Mouse (Mus musculus) gastrocnemius, postnatal 4 days (tissue): Measurements from ENCODE around the gene Rab42. TPM values are rescaled to one million over a fixed set of nuclear protein-coding genes. Genes with fewer than 3 reads are reported as not detected.
"Not testable (repeated sequence)": the region's sequence is repeated elsewhere in the genome, so short reads cannot be mapped to it uniquely, and the experiment has no call there.

Experiments used
- DNase-seq, 2 experiments: peaks; one replicate each; pipeline ENCODE4 v3.0.0; 2021 to 2022; ENCODE audit warnings: low spot score in 2 of 2, mixed read lengths in 2 of 2
- total RNA-seq, 2 experiments: library from RNA; stranded (reverse); gene quantifications; 2 replicates each; pipeline ENCODE4 v1.2.3; 2021

Rab42 gene
- total RNA-seq, 2 experiments from 2014 or later: 1.0 to 1.3 TPM

DNA sequence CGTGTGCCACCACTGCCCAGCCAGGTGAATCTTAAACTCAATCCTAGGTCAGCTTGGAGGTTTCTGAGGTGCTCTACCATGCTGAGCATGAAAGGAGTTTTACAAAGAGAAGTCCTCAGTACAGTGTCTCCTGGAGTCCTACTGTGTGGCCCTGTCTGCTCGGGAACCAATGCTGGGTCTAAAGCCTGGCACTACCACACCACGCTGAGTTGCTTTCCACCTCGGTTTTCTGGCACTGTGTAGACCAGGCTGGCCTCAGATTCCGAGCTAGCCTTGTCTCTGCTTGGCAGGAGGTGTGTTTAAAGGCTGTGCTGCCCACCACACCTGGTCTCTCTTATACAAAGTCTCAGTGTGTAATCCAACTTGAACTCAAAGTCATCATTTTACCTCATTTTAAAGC, 9.4 kb upstream of the Rab42 start:
- no peak for DNase-seq

DNA sequence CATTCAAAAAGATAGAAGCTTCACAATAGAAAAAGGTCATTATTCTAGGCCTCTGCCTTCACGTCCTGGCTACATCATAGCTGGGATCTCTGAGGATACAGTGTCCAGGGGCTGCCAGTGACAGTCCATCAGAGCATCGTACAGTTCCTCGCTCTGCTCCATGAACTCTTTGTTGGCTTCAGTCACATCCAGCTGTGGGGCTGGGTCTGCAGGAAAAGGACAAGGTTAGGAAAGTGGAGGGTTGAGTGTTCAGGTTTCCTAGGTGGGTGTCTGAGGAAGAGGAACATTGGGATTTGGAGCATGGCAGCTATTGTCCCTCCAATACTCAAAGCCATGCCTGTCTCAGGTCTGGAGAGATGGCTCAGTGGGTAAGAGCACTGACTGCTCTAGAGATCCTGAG, 8.6 kb upstream of the Rab42 start:
- DNase-seq: no peak

DNA sequence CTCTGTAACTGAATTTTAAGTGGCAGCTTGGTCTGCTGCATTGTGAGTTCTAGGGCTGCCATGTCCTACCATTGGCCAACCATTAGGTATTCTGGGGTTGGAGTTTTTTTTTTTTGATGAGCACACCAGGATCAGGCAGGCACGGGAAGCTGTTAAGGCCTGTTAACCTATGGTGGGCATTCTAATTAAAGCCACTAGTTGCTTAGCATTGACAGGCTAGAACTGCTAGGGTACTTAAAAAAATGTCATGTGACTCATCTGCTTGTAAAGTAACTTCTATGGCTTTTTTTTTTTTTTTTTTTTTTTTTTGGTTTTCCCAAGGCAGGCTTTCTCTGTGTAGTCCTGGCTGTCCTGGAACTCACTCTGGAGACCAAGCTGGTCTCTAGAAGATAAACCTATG, 8.0 kb upstream of the Rab42 start:
- no peak for DNase-seq

DNA sequence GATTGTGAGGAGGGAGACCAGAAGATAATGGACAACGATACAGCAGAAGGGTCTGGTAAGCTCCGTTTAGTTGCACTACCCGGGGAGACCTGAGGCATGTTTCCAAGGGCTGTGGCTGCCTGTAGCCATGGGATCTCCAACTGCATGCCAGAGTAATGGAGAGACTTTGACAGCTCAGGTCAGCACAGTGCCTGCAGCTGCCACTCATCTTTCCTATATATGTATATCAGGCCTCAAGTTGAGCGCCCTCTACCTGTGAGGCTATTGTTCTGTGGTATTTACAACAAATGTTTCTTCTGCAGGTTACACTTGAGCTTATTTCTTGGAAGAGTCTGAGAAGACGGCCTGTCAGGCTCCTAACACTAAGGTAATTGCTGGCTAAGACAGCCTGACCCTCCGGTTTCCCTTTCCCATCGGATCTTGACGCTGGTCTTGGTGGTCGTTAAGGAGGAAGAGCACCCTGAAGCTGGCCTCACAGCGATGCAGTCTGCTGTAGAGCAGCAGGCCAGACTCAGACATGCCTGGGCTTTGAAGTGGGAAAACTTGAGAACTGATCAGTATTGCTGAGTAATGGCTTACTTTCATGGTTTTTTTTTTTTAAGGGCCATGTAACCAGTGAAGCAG, 6.8 kb upstream of the Rab42 start:
- DNase-seq: no peak

DNA sequence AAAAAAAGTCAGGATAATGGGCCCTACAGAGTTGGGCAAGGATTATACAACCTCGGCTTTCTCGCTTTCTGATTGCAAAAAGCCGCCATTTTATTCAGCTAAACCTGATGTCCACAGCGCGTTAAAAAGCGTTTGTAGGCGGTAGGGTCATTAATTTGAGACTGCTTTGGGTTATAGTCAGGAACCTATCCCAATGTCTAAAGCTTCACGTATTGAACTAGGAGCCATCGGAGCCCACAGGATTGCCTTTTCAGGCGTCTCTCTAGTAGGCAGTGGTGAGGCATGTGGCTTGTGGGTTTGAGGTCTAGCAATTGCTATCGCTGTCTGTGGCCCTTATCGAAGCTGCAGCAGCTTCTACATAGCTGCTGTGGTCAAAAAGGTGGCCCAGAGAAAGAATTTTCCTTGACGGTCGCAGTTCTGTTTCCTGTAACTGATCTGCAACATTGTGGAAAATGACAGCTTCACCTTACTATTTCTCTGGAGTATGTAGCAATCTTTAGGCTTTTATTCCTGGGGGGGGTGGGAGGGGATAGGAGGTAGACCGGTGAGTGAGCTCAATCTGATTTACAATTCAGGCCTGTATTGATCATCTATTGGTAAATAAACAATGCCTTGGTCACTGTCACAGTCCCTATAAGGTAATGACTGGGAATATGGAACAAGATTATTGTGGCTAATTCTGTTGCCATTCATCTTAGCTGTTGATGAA, 6.1 kb upstream of the Rab42 start:
- DNase-seq: no peak

DNA sequence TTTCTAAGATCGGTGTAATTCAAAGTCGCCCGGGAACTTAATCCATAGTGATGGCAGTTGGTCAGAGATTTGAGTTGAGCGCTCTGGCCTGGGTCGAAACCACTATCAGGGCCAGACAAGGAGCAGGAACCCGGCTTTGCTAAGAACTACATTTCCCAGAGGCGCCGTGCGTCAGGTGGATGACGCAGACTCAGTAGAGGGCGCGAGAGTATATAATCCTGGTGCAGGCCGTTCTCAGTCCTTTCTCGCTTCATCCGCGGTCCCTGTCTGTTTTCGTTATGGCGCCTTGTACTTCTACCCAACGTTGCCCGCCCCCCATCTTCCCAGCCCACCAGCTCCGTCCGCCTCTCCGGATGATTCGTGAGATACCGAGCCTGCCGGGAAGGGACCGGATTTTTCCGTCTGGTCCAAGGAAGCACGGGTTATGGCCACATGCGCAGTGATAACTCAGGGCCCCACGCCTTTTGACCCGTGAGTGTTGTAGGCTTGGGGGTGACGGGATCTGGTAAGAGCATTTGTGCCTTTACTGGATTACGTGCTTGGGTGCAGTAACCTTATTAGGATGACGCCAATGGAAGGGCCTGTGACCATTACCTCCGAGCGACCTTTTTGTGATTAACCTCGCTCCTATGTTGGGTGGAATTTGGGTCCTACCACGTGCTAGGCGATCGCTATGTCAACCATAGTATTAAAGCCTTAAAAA, 5.4 kb upstream of the Rab42 start:
- peak; percentile 67 to 85 for DNase-seq

DNA sequence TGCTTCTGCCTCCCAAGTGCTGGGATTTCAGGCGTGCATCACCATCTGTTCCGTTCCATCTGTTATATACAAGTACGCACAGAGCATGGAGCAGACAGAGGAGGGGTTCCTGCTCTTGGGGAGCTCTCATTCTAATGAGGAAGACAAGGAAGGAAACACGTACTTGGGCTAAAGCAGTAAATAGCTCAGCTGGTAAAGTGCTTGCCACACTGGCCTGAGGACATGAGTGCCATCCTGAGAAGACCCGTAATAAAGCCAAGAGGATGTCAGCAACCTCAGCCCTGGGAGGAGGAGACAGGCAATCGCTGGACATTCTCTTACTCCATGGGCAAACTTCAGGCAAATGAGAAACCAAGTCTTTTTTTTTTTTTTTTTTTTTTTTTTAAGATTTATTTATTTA, 2.8 kb upstream of the Rab42 start:
- DNase-seq: no peak

DNA sequence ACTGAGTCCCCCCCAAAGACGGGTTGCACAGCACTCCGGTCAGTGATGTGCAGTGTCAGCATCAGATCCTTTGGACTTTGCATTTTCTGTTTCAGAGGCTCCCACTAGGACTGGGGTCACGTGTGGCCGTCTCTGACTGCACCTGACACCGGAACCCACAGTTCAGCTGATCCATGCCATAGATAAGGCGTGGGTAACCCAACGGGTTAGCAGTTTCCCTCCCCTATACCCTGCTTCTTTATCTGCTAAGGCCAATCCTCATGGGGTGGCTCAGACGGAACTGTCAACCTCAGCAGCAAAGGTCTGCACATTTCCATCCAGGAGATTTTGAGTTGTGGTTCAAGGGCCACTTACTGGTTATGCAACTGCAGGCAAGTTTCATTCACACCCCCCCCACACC, 2.1 kb upstream of the Rab42 start:
- DNase-seq: no peak

DNA sequence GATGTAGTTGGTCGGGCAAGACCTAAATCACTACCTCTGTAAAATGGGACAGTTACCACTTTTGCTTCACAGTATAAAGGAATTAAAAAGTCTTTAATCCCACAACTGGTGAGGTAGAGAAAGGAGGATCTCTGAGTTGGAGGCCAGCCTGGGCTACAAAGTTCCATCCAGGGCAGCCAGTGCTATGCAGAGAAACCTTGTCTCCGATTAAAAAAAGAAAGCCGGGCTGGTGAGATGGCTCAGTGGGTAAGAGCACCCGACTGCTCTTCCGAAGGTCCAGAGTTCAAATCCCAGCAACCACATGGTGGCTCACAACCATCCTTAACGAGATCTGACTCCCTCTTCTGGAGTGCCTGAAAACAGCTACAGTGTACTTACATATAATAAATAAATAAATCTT, 299 bp upstream of the Rab42 start:
- DNase-seq: not testable (repeated sequence)

DNA sequence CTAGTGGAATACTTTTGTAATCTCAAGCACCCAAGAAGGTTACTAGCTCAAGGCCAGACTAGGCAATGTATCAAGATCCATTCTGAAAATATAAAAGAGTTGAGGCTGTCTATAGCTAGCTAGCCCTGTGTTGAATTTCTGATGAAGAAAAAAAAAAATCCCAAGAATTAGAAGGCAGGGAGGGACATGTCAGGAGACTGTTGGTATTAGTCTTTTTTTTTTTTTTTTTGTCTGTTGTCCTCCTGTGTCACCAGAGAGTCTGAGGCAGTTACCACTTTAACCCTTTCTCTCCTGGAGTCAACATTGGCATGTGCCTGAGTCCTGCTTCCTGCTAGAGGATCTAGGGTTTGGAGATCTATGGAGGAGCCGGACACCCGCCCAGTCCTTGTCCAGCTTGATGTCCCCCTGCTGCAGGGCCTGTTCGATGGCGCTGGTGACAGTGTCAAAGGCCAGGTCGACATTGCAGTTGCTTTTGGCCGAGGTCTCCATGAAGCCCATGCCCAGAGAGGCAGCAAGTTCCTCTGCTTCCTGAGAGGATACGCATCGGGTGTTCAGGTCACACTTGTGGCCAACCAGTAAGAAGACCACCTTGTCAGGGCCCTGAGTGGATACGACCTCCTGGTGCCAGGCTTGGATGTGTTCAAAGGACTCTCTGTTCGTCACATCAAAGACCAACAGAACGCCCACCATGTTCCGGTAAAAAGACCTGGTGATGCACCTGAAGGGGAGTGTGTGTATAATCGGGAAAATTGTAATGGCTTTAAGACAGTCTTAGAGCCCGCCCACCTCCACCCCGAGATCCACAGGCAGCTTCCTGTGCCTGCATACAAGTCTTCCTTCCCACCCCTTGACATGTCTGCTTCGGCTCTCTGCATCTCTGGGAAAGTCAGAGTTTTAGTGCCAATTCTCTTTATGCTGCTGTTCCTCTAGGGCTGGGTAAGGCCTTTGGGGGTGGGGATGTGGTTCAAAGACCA, 933 bp downstream of the Rab42 start:
- no peak for DNase-seq

DNA sequence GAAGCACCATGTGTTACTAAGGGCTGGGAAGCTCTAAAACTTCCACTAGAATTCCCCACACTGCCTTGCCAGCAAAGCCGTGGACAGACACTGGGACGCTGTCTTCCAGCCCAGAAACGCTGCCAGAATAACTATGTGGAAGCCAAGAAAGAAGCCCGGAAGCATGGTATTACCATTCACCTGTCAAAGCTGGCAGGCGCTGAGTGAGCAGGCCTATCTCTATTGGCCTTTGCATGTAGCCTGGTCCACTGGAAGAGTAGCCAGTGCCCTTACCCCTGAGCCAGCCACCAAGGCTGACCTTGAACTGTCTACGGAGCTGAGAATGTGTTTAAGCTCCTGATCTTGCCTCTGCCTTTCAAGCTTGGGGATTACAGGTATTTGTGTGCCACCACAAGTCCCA, 1.7 kb downstream of the Rab42 start:
- DNase-seq: peak in 1 of 2 experiments; percentile 28

DNA sequence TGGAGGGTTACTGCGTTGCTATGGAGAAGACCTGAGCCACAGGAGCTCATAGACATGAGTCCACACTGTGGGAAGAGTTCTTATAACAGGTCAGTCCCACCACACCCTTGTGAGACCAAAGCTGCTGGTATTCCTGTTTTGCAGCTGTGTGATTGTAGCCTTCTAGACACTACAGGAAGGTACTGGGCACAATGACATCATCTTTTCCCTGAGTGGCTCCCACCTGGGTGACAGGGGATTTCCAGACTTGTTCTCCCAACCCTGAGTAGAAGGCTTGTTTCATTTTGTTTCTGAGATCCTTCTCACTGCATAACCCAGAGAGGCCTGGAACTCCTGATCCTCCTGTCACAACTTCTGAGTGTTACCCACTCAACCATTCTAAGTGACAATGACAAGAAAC, 3.3 kb downstream of the Rab42 start:
- no peak for DNase-seq

DNA sequence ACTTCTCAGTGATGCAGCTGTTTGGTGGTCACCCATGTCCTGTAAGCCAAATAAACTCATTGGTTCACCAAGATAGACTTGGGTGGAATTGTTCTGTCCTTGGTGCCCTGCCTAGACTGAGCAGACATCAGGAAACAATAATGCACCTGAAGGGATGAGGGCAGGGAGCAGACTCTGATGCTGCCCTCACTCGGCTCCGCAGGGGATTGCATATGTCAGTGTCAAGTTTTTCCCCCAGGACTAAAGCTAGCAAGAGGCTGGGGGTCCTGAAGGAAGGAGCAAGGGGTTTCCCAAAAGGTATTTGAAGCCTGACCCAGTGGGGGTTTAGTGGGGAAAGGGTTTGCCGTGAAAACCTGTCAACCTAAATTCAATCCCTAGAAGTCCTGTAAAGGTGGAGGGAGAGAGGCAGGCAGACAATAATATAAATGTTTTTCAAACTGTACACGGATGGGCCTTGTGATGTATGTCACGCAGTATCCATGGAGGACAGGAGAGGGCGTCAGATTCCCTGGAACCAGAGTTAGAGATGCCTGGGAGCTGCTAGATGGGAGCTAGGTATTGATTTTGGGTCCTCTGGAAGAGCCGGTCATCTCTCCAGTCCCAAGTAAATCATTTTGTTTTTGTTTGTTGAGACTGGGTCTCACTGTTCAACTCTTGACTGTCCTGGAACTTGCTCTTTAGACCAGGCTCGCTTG, 7.3 kb downstream of the Rab42 start:
- DNase-seq: no peak

DNA sequence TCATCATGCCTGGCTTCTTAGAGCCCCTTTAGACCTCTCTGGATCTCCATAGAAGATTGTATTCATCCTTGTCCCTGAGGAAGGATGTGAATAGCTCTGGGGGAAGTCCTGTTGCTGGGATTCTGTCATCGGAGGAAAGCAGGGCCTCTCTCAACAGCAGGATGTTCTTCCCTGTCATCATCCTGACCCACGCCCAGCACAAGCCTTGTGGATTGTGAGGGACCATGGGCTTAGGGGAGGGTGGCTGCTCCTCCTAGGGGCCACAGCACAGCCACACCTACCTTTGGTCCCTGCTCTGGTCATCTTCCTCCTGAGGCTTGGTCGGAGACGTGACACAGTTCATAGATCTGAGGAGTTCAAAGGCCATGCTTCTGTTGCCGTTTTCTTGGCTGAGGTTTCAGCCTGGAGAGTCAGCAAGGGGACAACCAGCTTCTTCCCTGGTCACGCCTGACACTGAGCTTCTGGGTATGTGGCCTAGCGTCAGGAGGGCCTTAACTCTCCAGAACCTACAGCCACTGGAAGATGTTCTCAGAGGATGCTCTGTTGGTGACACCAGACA, 9.4 kb downstream of the Rab42 start:
- no peak for DNase-seq

DNA sequence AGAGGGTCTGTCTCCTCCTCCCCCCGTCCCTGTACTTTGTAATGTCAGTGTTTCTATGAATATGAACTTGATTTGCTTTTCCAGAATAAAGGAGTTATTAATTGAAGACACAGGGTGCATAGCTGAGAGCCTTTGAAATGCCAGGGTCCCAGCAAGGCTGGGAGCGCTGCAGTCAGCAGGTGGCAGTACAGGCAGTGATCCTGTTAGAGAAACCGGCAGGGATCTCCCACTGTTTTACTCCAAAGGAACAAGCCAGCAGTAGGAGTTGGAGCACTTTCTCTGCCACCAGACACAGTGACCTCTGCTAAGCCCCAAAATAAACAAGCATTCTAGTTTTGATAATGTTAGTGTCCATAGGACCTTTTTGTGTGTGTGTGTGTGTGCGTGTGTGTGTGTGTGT, 10.2 kb downstream of the Rab42 start:
- peak in 1 of 2 experiments; percentile 61 for DNase-seq

DNA sequence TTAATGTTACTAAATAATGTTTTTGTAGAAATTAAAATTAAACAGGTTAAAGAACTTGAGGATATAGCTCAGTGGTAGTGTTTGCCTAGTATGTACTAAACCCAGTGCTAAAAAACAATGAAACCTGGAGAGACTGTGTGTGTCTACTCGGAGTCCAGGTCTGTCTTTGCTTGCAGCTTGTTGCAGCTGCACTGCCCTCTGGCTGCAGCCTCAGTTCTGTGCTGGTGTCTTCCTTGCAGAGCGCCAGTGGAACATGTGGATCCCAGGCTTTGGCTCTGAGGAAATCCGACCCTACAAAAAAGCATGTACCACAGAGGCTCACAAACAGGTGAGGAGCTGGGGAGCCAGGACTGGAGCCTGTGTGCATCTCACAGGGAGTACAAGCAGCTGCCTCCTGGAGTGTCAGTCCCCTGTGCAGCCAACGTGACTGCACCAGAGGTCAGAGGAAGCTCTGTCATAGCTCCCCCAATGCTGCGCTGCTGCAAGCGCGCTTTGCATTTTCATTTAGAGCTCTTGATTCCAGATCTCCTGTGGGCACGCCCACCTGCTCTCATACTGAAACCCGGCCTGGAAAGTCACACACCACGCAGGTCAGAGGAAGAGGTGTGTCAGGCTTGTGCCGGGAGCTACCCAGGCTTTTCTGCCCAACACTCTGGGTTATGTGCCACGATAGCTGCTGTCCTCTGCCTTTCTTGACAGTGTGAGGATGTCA, 11.4 kb downstream of the Rab42 start:
- no peak for DNase-seq

DNA sequence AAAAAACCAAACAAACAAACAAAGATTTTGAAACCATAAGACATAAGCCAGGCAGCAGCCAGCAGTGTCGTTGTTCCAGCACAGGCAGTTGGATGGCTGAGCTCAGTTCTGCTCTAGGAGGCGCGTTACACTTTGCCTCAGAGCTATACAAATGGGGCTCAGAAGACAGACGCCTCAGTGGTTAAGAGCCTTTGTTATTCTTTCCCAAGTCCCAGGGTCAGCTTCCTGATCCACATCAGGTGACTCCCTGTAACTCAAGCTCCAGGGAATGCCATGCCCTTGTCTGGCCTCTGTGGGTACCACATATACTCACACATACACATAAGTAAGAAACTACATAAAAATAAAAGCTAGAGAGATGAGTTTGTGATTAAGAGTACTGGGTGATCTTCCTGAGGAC, 12.1 kb downstream of the Rab42 start:
- no peak for DNase-seq

DNA sequence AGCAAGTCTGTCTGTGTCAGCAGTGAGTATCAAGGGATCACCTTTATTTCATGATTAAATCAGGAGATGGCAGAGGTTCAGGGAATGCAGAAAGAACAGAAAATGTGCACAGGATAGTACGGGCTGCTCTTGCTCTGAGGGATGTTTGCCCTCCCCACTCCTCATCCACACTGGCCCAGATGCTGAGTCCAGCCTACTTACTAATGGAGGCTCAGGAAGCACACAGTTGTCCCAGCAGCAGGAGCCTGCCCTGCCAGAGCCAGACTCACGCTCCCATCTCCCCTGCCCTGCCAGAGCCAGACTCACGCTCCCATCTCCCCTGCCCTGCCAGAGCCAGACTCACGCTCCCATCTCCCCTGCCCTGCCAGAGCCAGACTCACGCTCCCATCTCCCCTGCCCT, 14.3 kb downstream of the Rab42 start:
- not testable (repeated sequence) for DNase-seq

DNA sequence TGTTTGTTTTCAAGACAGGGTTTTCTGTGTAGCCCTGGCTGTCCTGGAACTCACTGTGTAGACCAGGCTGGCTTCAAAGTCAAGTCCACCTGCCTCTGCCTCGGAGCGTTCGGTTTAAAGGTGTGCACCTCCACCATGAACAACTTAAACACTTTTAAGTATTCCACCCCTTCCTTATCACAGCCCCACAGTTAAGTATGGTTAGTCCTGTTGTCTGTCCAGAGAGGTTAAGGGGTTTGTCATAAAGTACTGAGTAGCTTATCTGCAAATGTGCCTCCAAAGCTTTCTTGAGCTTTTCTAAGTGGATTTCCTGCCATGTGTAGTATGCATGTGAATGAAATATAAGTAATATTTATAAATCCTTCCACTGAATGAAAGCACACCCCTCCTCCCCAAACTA, 27.2 kb downstream of the Rab42 start:
- no peak for DNase-seq
